Mouse (Mus musculus): ENCODE results near the gene Arfgef3.

DNA sequence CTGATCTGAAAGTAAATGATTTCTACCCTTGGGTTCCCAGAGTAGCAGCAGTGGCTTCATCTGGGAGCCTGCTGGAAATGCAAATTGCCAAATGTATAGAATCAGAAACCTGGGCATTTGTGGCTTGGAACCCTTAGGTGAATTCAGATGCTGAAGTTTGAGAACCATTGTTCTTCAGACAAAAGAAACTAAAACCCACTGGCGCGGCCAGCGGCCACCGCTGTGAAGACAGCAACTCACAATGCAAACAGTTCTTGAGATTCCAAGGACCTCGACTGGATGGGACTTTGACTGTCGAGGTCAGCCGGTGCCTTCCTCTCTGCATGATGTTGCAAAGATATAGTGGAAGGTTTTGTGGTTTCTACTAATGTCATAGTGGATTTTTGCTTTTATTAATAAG is 159.6 kb downstream of the Arfgef3 start:
- TF ChIP-seq BHLHE40 (IDR thresholded peaks at IDR 0.05; ENCODE audit: borderline replicate concordance, low read depth, low read length), result no peak
- no peak for TF ChIP-seq ETS1 (IDR thresholded peaks at IDR 0.05; ENCODE audit: low read depth, low read length)
- no peak for TF ChIP-seq POLR2A (IDR thresholded peaks at IDR 0.05; ENCODE audit: control insufficient read depth in 1 of 2, insufficient read depth in 1 of 2, low read depth in 1 of 2, low read length in 2 of 2, poor library complexity in 1 of 2)
- no peak for TF ChIP-seq CTCF (IDR thresholded peaks at IDR 0.05 in 2 of 3, conservative IDR thresholded peaks at IDR 0.05 in 1 of 3; ENCODE audit: control insufficient read depth in 1 of 3, insufficient read depth in 1 of 3, low read depth in 2 of 3, low read length in 3 of 3, poor library complexity in 1 of 3, severe bottlenecking in 1 of 3)
- TF ChIP-seq E2F4 (IDR thresholded peaks at IDR 0.05; ENCODE audit: borderline replicate concordance, low read depth, low read length), result no peak
- TF ChIP-seq EP300 (IDR thresholded peaks at IDR 0.05; ENCODE audit: low read depth in 1 of 2, low read length in 2 of 2), result no peak

Measured in MEL (cell line).